Mouse (Mus musculus) frontal cortex, postnatal 25 days (tissue): ENCODE results near the gene Tdrd9.
"Not testable (repeated sequence)": the region's sequence is repeated elsewhere in the genome, so short reads cannot be mapped to it uniquely, and the experiment has no call there.

ENCODE experiments used
- DNase-seq, 2 experiments: peaks; one replicate each; pipeline ENCODE4 v3.0.0; 2022; ENCODE audit warnings: low spot score in 2 of 2

Gene Tdrd9

DNA sequence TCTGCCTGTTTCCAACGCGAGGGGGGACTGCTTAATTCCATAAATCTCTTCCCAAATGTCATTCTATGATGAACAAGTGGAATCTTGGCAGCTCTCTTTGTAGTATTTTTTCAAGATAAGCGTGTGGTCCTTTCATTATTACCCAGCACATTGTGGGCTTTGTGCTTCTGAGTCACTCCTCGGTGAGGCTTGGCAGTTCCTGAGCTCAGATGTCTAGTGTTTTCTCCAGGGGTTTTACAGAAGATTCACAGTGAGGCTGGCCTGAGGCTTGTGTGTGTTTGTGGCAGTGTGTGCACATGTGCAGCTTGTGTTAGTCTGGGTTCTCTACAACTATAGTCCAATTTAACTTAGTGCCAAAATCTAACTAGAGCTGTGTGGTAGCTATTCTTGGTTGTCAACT lies 56.0 kb downstream of the Tdrd9 start:
- DNase-seq = no peak

DNA sequence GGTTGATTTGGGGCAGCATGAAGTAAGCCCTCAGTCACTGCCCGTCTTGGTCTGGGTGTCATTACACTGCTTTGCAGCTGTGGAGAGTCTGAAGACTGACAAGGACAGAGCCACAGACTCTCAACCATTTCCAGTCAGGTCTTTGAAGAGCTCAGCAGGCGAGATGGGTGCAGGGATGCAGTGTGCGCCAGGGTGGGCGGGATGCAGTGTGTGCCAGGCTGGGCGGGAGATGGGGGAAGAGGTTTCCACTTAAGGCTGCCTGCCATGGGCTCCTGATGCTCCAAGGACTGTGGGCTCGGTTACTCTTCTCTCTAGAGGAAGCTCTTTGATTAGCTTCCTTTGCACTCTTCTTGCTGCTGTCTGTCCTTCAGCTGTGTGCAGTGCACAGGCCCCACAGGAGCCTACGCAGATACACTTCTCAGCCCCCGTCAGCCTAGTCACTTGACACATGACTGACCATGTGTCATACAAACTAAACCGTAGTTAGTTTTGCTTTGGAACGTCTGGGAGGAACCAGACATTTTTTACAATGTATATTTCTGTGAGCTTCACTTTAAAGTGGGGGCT lies 62.1 kb downstream of the Tdrd9 start:
- DNase-seq = no peak

DNA sequence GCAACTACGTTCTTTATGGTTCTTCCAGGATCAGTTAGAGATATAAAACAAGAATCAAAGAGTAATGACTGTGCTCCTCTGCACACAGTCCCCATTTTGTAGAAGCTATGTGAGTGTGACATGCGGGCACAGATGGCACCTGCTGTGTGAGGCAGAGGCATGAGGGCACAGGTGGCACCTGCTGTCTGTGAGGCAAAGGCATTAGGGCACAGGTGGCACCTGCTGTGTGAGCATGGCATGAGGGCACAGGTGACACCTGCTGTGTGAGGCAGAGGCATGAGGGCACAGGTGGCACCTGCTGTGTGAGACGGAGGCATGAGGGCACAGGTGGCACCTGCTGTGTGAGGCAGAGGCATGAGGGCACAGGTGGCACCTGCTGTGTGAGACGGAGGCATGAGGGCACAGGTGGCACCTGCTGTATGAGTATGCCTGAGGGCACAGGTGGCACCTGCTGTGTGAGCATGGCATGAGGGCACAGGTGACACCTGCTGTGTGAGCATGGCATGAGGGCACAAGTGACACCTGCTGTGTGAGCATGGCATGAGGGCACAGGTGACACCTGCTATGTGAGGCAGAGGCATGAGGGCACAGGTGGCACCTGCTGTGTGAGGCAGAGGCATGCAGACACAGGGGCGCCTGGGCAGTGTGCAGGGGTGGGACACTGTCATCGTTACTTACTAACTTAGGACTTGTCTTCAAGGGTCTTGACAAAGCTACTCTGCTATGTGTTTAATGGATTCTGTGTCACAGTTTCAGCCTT lies 64.2 kb downstream of the Tdrd9 start:
- DNase-seq = not testable (repeated sequence)

DNA sequence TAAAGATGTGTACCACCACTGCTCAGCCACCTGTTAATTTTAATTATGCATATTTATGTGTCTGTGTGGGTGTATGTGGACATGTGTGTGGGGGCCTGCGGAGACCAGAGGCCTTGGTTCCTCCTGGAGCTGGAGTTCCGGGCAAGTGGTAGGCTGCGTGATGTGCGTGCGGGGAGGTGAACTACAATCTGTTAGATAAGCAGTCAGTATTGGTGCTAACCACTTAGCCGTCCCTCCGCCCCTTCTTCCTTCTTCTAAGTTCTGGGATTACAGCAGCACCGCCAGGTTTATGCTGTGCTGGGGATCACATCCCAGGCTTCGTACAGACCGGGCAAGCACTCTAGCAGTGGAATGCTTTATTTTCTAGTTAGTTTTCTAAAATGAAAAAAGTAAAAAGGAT lies 67.1 kb downstream of the Tdrd9 start:
- DNase-seq = no peak

DNA sequence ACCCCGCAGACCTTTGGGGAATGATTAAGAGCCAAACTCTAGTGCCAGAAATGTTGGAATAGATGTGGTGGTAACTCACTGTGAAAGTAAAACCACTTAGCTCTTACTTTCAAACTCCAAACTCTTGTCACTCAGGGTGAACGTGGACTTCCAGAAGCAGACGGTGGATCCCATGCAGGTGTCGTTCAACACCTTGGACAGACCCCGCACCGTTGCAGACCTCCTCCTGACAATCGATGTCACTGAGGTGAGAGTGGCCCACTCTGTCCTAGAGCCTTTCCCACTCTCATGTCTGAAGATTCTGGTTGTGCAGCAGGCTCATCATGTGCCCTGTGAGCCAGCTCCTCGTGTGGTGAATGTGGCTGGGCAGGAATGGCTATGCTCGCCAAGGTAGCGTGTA lies 67.8 kb downstream of the Tdrd9 start:
- DNase-seq = no peak

DNA sequence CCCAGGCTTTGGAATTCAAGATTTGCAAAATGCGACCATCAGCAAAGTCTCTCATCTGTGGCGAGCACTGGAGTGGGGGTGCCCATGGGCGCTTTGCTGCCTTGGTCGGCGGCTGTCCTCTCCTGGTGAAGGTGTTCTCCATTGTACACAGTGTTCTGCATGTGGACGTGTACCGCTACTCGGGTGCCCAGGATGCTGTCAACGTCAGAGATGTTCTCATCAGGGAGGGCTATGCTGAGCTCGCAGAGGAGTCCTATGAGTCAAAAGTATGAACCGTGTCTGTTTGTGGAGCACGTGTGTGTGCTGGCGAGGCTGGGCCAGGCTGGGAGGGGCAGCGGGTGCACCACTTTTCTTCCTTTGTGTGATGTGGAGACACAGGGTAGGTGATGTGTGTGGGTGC lies 71.3 kb downstream of the Tdrd9 start:
- DNase-seq = no peak

DNA sequence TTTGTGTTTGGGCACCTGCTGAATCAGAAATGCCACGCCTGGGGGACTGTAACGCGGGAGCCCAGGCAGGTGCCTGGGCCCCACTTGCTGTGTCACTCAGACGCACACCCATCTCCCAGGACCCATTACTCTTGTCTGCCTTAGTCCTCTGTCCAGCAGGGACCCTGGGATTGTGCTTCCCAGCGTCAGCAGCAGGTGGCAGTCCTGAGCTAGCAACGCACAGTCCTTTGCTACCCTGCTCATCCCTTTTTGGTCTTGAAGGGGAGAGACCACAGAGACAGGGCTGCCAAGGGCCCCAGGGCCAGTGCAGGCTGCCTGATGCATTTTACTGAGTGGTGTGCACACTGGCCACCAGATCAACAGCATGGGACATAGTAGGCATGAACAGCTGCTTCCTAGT lies 106.3 kb downstream of the Tdrd9 start:
- DNase-seq = peak; percentile 72 to 73

DNA sequence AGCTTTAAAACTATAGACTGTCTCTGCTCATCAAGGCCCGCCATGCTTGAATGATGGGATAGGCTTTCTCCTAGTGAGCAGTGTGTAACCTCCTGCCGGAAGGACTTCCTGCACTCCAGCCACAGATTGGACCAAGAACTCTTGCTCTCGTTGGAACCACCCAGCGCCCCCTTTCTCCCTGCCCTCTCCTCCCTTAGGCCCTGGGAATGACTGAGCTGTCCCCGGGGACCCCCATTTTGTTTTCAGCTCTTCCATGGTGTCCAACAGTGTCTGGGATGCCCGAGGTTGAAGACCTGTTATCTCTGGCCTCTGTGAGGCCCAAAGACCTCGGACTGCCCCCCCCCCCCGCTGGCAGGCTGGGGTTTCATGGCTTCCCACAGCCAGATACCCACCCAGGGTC lies 108.6 kb downstream of the Tdrd9 start:
- no peak for DNase-seq

DNA sequence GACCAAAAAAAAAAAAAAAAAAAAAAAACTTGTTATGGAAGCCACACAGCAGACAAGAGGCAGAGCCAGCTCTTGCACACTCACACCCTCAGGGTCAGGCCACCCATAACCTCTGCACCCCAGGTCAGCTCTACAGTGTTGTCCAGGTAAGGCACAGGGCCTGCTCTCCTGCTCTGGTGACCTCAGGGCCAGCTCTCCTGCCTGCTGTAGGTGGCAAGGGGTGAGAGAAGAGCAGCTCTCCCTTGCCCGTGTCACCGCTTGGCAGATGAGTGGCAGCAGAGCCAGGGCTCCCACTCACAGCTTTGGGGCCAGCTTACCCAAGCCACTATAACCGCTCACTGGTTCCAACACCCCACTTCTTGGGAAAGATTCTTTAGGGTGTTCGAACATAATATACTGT lies 109.6 kb downstream of the Tdrd9 start:
- DNase-seq = no peak

DNA sequence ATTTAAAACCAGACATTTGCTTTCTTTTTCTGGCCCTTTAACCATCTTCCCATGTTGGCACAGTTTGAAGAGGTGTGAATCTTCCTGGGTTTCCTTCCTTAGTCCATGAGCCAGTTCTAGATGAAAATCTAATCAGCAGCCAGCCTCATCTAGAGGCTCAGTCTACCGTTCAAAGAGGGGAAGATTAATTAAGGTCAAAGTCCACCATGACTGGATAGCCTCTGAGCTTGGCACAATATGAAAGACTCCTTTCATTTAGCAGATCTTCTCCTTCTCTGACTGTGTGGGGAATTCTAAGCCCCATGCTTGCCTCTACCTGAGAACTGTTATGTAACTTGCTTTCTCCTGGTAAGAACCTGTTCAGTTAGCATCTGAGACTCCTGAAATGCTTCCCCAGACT lies 110.9 kb downstream of the Tdrd9 start:
- DNase-seq = no peak

DNA sequence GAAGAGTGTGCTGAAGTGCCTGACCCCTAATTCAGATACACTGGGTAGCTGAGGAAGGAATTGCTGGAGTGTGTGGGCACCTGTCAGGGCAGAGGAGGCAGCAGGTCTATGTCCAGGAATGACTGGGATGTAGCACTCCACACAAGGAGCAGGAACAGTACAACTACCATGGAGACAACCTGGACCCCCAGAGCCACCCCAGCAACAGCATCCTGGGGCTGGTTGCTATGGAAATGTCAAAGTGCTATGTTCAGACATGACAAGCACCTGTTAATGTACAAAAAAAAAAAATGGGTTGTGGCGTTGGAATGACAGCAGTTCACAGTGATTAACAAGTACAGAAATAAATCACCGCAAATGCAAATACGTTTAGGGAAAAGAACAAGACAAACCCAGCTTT lies 114.9 kb downstream of the Tdrd9 start:
- DNase-seq = no peak

DNA sequence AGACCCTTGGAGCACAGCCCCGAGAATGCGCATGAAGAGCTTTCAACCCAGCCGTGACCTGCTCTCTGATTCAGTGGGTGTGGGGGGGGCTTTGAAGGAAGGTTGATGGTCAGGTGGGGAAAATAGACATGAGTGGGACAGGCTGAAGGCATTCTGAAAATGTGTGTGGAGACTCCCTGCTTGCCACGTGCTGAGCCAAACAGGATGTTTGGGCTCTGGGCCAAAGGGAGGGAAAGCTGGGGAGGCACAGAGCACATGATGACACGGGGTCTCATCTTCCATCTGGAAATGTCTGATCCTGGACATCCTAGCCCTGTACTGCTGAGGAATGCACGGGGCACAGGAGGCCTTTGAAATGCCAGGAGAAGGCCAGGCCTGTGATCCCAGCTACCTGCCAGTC lies 115.4 kb downstream of the Tdrd9 start:
- no peak for DNase-seq

DNA sequence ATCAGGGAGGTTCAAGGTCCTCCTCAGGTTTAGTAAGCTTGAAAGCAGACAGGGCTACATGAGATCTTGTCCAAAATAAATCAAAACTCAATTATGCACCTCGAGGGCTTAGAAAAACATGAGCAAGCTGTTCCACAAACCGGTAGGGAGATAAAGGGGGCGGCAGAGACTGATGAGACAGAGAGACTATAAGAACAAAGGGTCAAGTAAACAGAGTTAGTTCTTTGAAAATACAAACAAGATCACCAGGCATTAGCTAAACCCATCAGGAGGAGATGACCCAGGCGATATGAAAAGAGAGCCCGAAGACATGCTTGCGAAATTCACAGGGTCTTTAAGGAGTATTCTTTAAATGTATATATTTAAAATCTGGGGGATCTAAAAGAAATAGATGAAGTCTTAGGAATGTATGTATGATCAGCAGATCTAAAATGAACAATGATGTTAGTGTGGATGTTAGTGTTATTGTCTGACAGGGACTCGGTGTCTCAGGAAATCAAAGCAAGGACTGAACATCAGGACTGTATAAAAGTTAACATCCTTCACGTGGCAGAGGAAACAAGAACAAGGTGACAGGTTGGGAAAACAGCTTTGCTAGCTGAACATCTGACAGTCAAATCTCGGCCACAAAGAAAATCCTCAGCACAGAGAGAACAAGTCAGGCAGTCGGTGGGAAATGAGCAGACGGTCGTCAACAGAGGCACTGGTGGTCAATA lies 117.4 kb downstream of the Tdrd9 start:
- DNase-seq = no peak

DNA sequence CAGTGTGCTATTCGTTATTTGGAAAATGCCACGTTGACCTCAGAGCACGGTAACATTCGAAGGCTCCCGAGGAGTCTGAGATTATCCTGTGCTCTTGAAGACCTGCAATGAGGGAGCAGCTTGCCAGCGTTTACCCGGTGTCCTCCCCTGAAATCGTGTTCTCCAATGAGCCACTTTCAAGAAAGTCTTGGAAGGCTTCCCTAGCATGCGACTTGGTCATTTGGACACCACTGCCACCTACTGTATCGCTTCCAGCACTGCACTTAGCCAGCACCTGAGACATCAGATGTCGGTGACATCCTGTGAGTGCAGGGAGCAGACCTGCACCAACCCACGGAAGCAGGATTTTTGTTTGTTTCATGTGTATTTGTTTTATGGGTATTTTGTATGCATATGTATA lies 119.7 kb downstream of the Tdrd9 start:
- peak; percentile 58 to 73 for DNase-seq

DNA sequence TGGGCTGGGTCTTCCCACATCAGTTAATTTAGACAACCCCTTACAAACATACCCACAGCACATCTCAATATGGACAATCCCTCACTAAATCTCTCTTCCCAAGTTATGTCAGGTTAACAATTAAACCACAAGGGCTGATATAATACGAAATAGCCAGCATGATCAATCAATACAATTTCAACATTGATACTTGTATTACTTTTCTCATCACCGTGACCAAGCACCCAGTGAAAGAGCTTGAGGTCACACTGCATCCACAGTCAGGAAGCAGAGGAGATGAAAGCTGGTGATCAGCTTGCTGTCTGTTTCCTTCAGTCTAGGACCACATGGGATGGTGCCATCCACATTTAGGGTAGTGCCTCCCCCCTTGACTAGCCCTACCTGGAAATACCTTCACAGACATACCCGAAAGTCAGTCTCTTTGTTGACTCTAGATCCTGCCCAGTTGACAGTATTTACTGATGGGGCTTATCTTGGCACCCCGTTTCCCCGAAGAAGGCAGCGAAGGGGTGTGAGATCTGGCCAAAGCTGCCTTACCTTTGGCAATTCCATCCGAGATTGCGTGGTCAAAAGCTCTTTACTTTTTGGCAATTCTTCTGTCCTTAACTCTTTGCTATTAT lies 123.0 kb downstream of the Tdrd9 start:
- DNase-seq = no peak

DNA sequence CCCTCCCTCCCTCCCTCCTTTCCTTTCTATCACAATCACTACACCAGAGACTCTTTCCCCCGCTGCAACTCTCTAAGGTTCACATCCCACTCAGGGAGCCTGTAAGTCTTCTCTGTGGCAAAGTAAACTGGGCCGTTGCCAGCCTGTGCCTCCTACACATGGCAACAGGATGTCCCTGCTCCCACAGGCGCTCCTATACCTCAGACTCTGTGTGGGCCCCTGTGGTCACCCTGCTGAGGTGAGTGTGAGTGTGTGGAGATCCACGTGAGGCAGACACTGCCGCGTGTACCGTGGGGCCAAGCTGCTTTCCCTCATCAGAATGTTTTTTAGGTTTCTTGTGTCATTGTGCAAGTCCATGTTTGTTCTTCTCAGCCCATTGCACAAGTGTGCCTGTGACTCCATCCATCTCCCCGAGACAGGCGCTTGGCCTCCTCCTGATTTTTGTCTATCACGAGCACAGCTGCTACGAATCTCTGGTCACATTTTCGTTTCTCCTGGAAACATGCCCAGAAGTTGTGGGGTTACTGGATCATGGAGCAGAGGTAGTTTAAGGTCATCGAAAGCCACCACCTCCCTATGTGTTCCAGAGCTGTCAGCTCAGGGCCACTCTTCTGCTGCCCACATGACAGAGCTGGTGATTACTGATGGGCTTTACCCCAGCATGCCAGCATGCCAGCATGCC lies 124.8 kb downstream of the Tdrd9 start:
- DNase-seq = peak in 1 of 2 experiments; percentile 45

DNA sequence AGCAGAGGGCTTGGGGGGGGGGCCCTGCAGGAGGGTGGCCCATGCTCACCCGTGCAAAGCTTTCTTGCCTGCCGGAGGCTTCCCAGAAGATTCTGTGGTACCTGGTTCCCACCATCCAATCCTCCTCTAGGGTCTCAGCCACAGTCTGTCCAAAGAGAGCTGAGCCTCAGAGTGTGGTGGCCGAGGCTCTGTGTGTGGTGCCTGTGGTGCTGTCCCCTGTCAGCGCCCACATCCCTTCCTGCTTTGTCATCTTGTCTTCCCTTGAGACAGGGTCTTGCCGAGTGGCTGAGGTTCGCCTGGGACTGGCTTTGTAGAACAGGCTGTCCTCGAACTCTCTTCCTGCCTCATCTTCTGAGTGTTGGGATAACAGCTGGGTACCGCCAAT lies 125.4 kb downstream of the Tdrd9 start:
- DNase-seq = no peak

DNA sequence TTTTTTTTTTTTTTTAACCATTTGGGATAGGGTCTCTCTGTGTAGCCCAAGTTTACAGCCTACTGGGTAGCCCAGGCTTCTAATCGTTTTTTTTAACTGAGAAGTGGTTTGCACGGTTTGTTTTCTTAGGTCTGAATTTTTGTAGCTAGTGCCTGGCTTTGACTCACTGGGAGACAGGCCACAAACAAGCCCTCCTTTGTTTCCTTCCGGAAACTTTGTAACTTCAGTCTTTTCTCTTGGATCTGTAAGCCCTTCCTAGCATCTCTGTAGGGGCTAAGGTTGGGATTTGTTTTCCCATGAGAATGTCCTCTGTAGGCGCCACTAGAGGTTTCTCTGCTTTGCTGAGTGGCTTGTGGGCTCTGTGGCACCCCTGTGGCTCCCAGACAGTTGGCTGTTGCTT lies 128.7 kb downstream of the Tdrd9 start:
- no peak for DNase-seq

DNA sequence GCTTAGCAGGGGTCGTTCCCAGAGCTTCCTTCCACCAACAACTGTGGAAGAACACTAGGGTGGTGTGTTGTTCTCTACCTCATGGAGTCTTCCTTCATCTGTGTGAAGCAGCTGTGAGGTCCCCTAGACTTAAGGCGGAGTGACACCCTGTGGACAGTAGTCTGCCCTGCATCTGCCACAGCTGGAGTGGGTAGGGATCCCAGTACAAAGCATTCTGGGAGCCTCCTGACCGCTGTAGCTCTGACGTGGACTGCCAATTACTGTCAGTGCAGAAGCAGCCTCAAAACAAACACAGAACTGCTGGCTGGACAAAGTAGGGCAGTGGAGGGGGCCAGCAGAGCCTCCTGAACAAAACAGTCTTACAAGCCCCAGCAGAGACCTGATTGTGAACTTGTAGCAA lies 129.7 kb downstream of the Tdrd9 start:
- no peak for DNase-seq

DNA sequence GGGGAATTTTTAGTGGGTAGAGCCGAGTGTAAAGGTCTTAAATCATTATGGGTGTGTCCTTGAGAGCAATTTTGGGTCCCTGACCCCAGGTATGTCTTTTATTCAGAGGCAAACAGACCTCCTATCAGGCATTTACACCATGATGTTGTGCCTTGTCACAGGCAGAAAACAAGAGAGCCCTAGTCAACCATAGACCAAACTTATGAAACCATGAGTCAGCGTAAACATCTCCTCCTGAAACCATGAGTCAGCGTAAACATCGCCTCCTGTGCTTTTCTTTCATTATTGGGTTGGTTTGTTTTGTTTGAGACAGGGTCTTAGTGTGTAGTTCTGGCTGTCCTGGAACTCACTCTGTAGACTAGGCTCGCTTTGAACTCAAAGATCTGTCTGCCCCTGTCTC lies 131.8 kb downstream of the Tdrd9 start:
- no peak for DNase-seq

DNA sequence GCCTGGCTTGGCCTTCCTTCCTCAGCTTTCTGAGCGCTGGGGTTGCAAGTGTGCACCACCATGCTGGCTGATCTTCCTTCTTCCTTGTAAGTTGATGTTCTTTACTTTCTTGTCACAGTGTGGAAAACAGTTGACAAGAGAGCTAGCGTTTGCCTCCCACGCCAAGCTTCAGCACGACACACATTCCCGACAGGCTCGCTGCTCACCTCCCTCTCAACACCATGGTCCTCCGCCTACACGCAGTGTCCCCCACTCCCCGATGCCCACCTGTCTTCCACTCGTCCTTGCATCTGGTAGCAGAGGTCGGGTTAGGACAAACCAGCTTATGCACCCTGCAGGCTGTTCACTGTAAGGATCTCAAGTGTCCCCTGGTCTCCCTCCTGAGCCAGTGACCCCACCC lies 133.5 kb downstream of the Tdrd9 start:
- DNase-seq = no peak

DNA sequence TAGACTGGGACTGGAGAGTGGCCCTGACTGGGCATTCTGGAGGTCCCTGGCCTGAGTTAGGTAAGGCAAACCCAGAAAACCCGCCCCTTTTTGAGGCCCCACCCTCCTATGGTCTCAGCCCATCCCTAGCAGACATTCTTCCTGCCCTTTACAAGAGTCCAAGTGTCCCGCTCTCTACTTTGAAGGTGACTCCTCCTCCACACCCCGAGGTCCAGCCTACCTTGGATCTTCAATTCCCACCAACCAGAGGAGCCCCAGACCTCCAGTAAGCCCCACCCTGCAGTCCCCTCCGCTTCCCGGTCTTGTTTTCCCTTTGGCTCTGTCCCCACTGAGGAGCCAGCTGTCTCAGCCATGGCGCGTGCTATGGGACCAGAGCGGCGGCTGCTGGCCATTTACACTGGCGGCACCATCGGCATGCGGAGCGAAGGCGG lies 135.2 kb downstream of the Tdrd9 start, which contains the start of gene Aspg:
Gene Aspg (plus strand): TSS at position 139 of the 431 bp plus-strand sequence.
- no peak for DNase-seq
